Mouse (Mus musculus): ENCODE results near the gene Gm43552. TPM values are rescaled to one million over a fixed set of nuclear protein-coding genes. Genes with fewer than 3 reads are reported as not detected.

The Gm43552 gene
- polyA plus RNA-seq, 1 experiment = not detected

DNA sequence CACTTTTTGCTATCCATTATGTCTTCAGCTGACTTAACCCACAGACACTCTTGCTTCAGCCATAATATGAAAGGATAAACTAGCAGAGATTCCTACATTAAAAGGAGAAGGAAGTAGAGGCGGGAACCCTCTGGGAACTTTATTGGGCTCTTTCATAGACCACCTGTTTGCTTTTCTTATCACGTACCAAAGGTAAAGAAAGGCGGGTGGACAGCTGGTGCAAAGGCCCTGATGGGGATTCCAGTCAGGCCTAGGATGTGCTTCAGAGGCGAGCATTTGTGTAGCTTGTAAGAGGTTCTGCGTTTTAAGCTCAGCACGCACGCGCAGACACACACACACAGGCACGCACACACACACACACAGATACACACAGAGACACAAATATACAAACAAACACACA lies 8.8 kb upstream of the Gm43552 start:
- no peaks in the 10 kb centered on the region for H3K79me2 ChIP-seq (ENCODE audit: control insufficient read depth, insufficient read depth)
- H3K4me3 ChIP-seq = no peak overlapping the region
- no peaks in the 10 kb centered on the region for H3K27me3 ChIP-seq (ENCODE audit: control insufficient read depth, insufficient read depth, insufficient read length)
- TF ChIP-seq POLR2AphosphoS2 (IDR thresholded peaks at IDR 0.05; ENCODE audit: insufficient read length, low read depth) (no peak), SRF (IDR thresholded peaks at IDR 0.05; ENCODE audit: control insufficient read depth, insufficient read length, low read depth) (no peak), MYOD1 (IDR thresholded peaks at IDR 0.05; ENCODE audit: control insufficient read depth in 1 of 3, insufficient read length in 2 of 3, low read depth in 2 of 3) (no peak), TCF12 (IDR thresholded peaks at IDR 0.05; ENCODE audit: insufficient read depth, poor library complexity, severe bottlenecking) (no peak), POLR2A (IDR thresholded peaks at IDR 0.05; ENCODE audit: insufficient read length, low read depth) (no peak), USF1 (IDR thresholded peaks at IDR 0.05; ENCODE audit: low read depth) (no peak), E2F4 (IDR thresholded peaks at IDR 0.05; ENCODE audit: insufficient read depth) (no peak), MYOG (IDR thresholded peaks at IDR 0.05; ENCODE audit: control insufficient read depth in 1 of 3, insufficient read depth in 1 of 3, insufficient read length in 2 of 3, low read depth in 2 of 3) (no peak), TCF3 (IDR thresholded peaks at IDR 0.05; ENCODE audit: insufficient read length, low read depth) (no peak)
- H3K4me2 ChIP-seq (ENCODE audit: low read depth) = no peak overlapping the region
- no peaks in the 10 kb centered on the region for H3K36me3 ChIP-seq (ENCODE audit: control insufficient read depth, insufficient read depth)
- H3ac ChIP-seq (ENCODE audit: control insufficient read depth, insufficient read length) = no peak overlapping the region

DNA sequence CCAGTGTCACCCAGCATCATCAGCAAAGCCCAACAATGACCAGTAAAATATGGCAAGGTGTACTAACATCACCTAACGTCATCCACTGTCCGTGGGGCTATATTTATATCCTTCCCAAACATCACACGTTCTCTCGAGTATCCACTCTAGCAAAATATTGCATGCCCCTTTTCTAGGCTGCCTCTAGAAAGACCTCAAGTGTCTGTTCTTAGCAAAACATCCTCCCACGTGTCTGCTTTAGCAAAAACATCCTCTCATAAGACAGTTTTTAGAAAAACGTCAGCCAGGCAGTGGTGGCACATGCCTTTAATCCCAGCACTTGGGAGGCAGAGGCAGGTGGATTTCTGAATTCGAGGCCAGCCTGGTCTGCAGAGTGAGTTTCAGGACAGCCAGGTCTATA lies 7.6 kb upstream of the Gm43552 start:
- Histone ChIP-seq H3ac (ENCODE audit: control insufficient read depth, insufficient read length) (no peak overlapping the region), H3K36me3 (ENCODE audit: control insufficient read depth, insufficient read depth) (no peaks in the 10 kb centered on the region), H3K4me2 (ENCODE audit: low read depth) (no peak overlapping the region), H3K79me2 (ENCODE audit: control insufficient read depth, insufficient read depth) (no peaks in the 10 kb centered on the region), H3K4me3 (no peak overlapping the region), H3K27me3 (ENCODE audit: control insufficient read depth, insufficient read depth, insufficient read length) (no peaks in the 10 kb centered on the region)
- TF ChIP-seq MYOG (IDR thresholded peaks at IDR 0.05; ENCODE audit: control insufficient read depth in 1 of 3, insufficient read depth in 1 of 3, insufficient read length in 2 of 3, low read depth in 2 of 3) (no peak), MAX (IDR thresholded peaks at IDR 0.05; ENCODE audit: low read depth) (no peak), REST (IDR thresholded peaks at IDR 0.05; ENCODE audit: insufficient read depth, insufficient read length) (no peak), CEBPB (IDR thresholded peaks at IDR 0.05; ENCODE audit: insufficient read depth, poor library complexity, severe bottlenecking) (no peak), POLR2AphosphoS2 (IDR thresholded peaks at IDR 0.05; ENCODE audit: insufficient read length, low read depth) (no peak), E2F4 (IDR thresholded peaks at IDR 0.05; ENCODE audit: insufficient read depth) (no peak), POLR2A (IDR thresholded peaks at IDR 0.05; ENCODE audit: insufficient read length, low read depth) (no peak), TCF3 (IDR thresholded peaks at IDR 0.05; ENCODE audit: insufficient read length, low read depth) (no peak), USF1 (IDR thresholded peaks at IDR 0.05; ENCODE audit: low read depth) (no peak), TCF12 (IDR thresholded peaks at IDR 0.05; ENCODE audit: insufficient read depth, poor library complexity, severe bottlenecking) (no peak), SRF (IDR thresholded peaks at IDR 0.05; ENCODE audit: control insufficient read depth, insufficient read length, low read depth) (no peak), MYOD1 (IDR thresholded peaks at IDR 0.05; ENCODE audit: control insufficient read depth in 1 of 3, insufficient read length in 2 of 3, low read depth in 2 of 3) (no peak)

DNA sequence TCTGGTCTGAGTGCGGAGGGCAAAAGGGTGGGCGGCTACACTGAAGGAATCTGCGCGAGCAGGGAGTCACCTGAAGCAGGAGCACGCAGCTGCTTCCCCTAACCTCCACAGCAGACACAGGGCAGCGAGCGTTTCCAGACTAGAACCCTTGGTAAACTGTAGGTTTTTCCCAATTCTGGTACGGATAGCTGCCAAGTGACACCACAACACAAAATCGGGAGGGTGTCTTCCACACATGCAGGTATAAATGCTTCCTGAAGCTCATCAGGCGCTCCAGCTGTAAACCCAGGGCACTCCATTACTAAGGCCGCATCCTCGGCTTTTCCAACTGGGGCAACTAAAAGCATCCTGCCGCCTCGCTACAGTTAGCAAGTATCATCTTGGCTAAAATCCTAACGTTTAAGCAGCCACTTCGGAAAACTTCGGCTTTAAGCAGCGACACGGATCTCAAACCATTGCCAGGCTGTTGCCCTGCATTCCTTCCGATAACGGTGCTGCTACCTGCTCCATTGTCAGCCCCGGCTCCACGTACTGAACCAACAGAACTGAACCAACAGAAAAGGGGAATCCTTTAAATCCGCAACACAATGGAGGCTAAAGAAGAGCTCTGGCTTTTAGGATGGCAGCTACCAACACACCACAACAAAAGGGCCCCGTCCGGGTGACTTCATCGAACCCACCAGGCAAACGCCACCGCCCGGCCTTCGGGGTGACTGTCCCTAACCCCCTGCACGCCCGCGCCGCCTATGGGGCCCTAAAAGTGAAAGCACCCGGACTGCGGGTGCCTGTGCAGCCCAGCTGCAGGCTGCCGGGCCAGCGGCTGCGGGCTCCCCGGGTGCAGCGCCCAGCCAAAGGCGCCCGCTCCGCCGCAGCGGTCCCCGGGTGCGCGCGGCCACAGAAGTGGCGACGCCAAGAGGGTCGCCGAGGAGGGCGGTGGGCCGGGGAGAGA lies 592 bp downstream of the Gm43552 start:
- Histone ChIP-seq H3K36me3 (ENCODE audit: control insufficient read depth, insufficient read depth) (no peaks in the 10 kb centered on the region), H3K79me2 (ENCODE audit: control insufficient read depth, insufficient read depth) (peaks cover 35% of the 10 kb centered on the region)

DNA sequence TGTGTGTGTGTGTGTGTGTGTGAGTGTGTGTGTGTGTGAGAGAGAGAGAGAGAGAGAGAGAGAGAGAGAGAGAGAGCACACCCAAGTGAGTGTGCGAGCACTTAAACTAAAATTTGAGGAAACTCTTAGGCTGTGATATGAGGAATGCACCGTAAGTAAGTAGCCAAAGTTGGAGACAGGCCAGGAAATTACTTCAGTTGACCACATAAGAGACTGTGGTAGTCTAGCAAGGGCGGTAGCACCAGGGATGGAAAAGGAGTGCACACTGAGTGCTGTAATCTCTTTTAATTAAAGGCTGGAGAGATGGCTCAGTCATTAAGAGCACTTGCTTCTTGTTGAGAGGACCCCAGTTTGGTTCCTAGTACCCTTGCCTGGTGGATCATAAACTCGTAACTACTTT lies 2.8 kb downstream of the Gm43552 start:
- H3K4me2 ChIP-seq (ENCODE audit: low read depth) = peak overlapping the region; percentile 30
- peaks cover 39% of the 10 kb centered on the region for H3K79me2 ChIP-seq (ENCODE audit: control insufficient read depth, insufficient read depth)
- no peaks in the 10 kb centered on the region for H3K27me3 ChIP-seq (ENCODE audit: control insufficient read depth, insufficient read depth, insufficient read length)
- TF ChIP-seq POLR2A (IDR thresholded peaks at IDR 0.05; ENCODE audit: insufficient read length, low read depth) (no peak), USF1 (IDR thresholded peaks at IDR 0.05; ENCODE audit: low read depth) (no peak), MYOD1 (IDR thresholded peaks at IDR 0.05; ENCODE audit: control insufficient read depth in 1 of 3, insufficient read length in 2 of 3, low read depth in 2 of 3) (no peak), MYOG (IDR thresholded peaks at IDR 0.05; ENCODE audit: control insufficient read depth in 1 of 3, insufficient read depth in 1 of 3, insufficient read length in 2 of 3, low read depth in 2 of 3) (no peak), MAX (IDR thresholded peaks at IDR 0.05; ENCODE audit: low read depth) (no peak)
- no peak overlapping the region for H3ac ChIP-seq (ENCODE audit: control insufficient read depth, insufficient read length)
- no peak overlapping the region for H3K4me3 ChIP-seq
- H3K36me3 ChIP-seq (ENCODE audit: control insufficient read depth, insufficient read depth) = no peaks in the 10 kb centered on the region

More for the DNA sequence above, 592 bp downstream of the Gm43552 start:
- Histone ChIP-seq H3K4me2 (ENCODE audit: low read depth) (peak overlapping the region; percentile 92), H3K4me3 (peak overlapping the region; percentile 62), H3ac (ENCODE audit: control insufficient read depth, insufficient read length) (peak overlapping the region; percentile 51), H3K27me3 (ENCODE audit: control insufficient read depth, insufficient read depth, insufficient read length) (no peaks in the 10 kb centered on the region)
- peak in 1 of 3 experiments; percentile 11 for TF ChIP-seq MYOD1 (IDR thresholded peaks at IDR 0.05; ENCODE audit: control insufficient read depth in 1 of 3, insufficient read length in 2 of 3, low read depth in 2 of 3)
- TF ChIP-seq USF1 (IDR thresholded peaks at IDR 0.05; ENCODE audit: low read depth) = no peak

DNA sequence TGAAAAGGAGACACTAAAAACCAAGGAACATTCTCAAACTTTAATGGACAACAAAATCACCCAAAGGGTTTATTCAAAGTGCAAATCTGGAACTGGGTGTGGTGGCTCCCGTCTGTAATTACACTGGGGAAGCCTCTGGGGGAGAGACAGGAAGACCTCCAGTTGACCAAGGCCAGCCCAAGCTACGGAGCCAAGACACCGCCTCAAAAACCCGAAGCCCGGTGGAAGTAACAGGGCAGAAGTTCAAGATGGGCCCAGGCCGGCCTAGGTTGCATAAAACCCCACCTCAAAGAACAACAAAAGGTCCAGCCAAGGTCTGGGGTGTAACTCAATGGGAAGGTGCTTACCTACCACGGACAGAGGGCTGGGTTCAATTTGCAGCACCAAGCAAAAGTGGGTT lies 3.9 kb downstream of the Gm43552 start:
- Histone ChIP-seq H3K4me2 (ENCODE audit: low read depth) (no peak overlapping the region), H3ac (ENCODE audit: control insufficient read depth, insufficient read length) (no peak overlapping the region), H3K79me2 (ENCODE audit: control insufficient read depth, insufficient read depth) (peaks cover 43% of the 10 kb centered on the region), H3K27me3 (ENCODE audit: control insufficient read depth, insufficient read depth, insufficient read length) (no peaks in the 10 kb centered on the region), H3K4me3 (no peak overlapping the region), H3K36me3 (ENCODE audit: control insufficient read depth, insufficient read depth) (no peaks in the 10 kb centered on the region)
- TF ChIP-seq TCF12 (IDR thresholded peaks at IDR 0.05; ENCODE audit: insufficient read depth, poor library complexity, severe bottlenecking) (no peak), USF1 (IDR thresholded peaks at IDR 0.05; ENCODE audit: low read depth) (no peak), POLR2A (IDR thresholded peaks at IDR 0.05; ENCODE audit: insufficient read length, low read depth) (no peak), CEBPB (IDR thresholded peaks at IDR 0.05; ENCODE audit: insufficient read depth, poor library complexity, severe bottlenecking) (no peak), MYOD1 (IDR thresholded peaks at IDR 0.05; ENCODE audit: control insufficient read depth in 1 of 3, insufficient read length in 2 of 3, low read depth in 2 of 3) (no peak), SRF (IDR thresholded peaks at IDR 0.05; ENCODE audit: control insufficient read depth, insufficient read length, low read depth) (no peak), E2F4 (IDR thresholded peaks at IDR 0.05; ENCODE audit: insufficient read depth) (no peak), REST (IDR thresholded peaks at IDR 0.05; ENCODE audit: insufficient read depth, insufficient read length) (no peak)
